Mouse (Mus musculus): ENCODE results near the gene Kifap3. TPM values are rescaled to one million over a fixed set of nuclear protein-coding genes. Genes with fewer than 3 reads are reported as not detected.
"Not testable (repeated sequence)": the region's sequence is repeated elsewhere in the genome, so short reads cannot be mapped to it uniquely, and the experiment has no call there.

Kifap3 gene
- polyA plus RNA-seq, 1 experiment from 2014 or later = 14.7 TPM

GRCm38 (mm10) chr1:163829482-163829881, 50.1 kb downstream of the Kifap3 start:
- Histone ChIP-seq H3K4me2 (no peak overlapping the region), H3K27ac (ENCODE audit: low read depth, low read length) (no peak overlapping the region), H3K9ac (ENCODE audit: low read depth, low read length) (no peak overlapping the region), H3K4me1 (replicated peaks; ENCODE audit: control insufficient read depth, insufficient read depth, low read length) (no peaks in the 10 kb centered on the region), H3K36me3 (ENCODE audit: control insufficient read depth, insufficient read depth, low read length) (no peaks in the 10 kb centered on the region), H3K4me3 (ENCODE audit: low read depth, low read length) (no peak overlapping the region), H3K27me3 (replicated peaks; ENCODE audit: control insufficient read depth, insufficient read depth, low read length) (no peaks in the 10 kb centered on the region), H3K9me3 (ENCODE audit: control insufficient read depth, low read length) (no peaks in the 10 kb centered on the region)
- no peak for DNase-seq (ENCODE audit: low spot score)
- no peak for ATAC-seq (replicated peaks; ENCODE audit: low FRiP score)

GRCm38 (mm10) chr1:163834066-163834465, 54.7 kb downstream of the Kifap3 start:
- Histone ChIP-seq H3K4me1 (replicated peaks; ENCODE audit: control insufficient read depth, insufficient read depth, low read length) (peaks cover 4% of the 10 kb centered on the region; the same call in 1 of the 2 replicates), H3K9me3 (ENCODE audit: control insufficient read depth, low read length) (no peaks in the 10 kb centered on the region), H3K27ac (ENCODE audit: low read depth, low read length) (no peak overlapping the region), H3K36me3 (ENCODE audit: control insufficient read depth, insufficient read depth, low read length) (no peaks in the 10 kb centered on the region), H3K9ac (ENCODE audit: low read depth, low read length) (no peak overlapping the region), H3K4me3 (ENCODE audit: low read depth, low read length) (no peak overlapping the region), H3K27me3 (replicated peaks; ENCODE audit: control insufficient read depth, insufficient read depth, low read length) (no peaks in the 10 kb centered on the region), H3K4me2 (no peak overlapping the region)
- 51% methylated on average over 1 of the region's 1 CpGs for WGBS
- no peak for DNase-seq (ENCODE audit: low spot score)
- no peak for ATAC-seq (replicated peaks; ENCODE audit: low FRiP score)

- Histone ChIP-seq H3K4me3 (ENCODE audit: low read depth, low read length) (no peak overlapping the region), H3K27me3 (replicated peaks; ENCODE audit: control insufficient read depth, insufficient read depth, low read length) (no peaks in the 10 kb centered on the region), H3K27ac (ENCODE audit: low read depth, low read length) (no peak overlapping the region), H3K4me2 (no peak overlapping the region), H3K36me3 (ENCODE audit: control insufficient read depth, insufficient read depth, low read length) (no peaks in the 10 kb centered on the region), H3K4me1 (replicated peaks; ENCODE audit: control insufficient read depth, insufficient read depth, low read length) (peaks cover 4% of the 10 kb centered on the region; the same call in 1 of the 2 replicates), H3K9me3 (ENCODE audit: control insufficient read depth, low read length) (no peaks in the 10 kb centered on the region), H3K9ac (ENCODE audit: low read depth, low read length) (no peak overlapping the region)
- DNase-seq (ENCODE audit: low spot score) = no peak
- 50% methylated on average over 2 of the region's 2 CpGs for WGBS
- peak; percentile 75 for ATAC-seq (replicated peaks; ENCODE audit: low FRiP score)
These were observed 55.7 kb downstream of the Kifap3 start for GRCm38 (mm10) chr1:163835062-163835461.

- not testable (repeated sequence) for H3K4me2 ChIP-seq; H3K27me3 ChIP-seq (replicated peaks; ENCODE audit: control insufficient read depth, insufficient read depth, low read length); ATAC-seq (replicated peaks; ENCODE audit: low FRiP score); H3K27ac ChIP-seq (ENCODE audit: low read depth, low read length); H3K36me3 ChIP-seq (ENCODE audit: control insufficient read depth, insufficient read depth, low read length); H3K4me3 ChIP-seq (ENCODE audit: low read depth, low read length); DNase-seq (ENCODE audit: low spot score); H3K4me1 ChIP-seq (replicated peaks; ENCODE audit: control insufficient read depth, insufficient read depth, low read length); H3K9ac ChIP-seq (ENCODE audit: low read depth, low read length); H3K9me3 ChIP-seq (ENCODE audit: control insufficient read depth, low read length)
- 88% methylated on average over 3 of the region's 3 CpGs for WGBS
These were observed 59.1 kb downstream of the Kifap3 start for GRCm38 (mm10) chr1:163838482-163838881.

- no peak for DNase-seq (ENCODE audit: low spot score)
- Histone ChIP-seq H3K4me1 (replicated peaks; ENCODE audit: control insufficient read depth, insufficient read depth, low read length) (no peaks in the 10 kb centered on the region), H3K27me3 (replicated peaks; ENCODE audit: control insufficient read depth, insufficient read depth, low read length) (no peaks in the 10 kb centered on the region), H3K4me3 (ENCODE audit: low read depth, low read length) (no peak overlapping the region), H3K4me2 (no peak overlapping the region), H3K36me3 (ENCODE audit: control insufficient read depth, insufficient read depth, low read length) (no peaks in the 10 kb centered on the region; the same call in 1 of the 2 replicates), H3K9ac (ENCODE audit: low read depth, low read length) (no peak overlapping the region), H3K9me3 (ENCODE audit: control insufficient read depth, low read length) (no peaks in the 10 kb centered on the region), H3K27ac (ENCODE audit: low read depth, low read length) (no peak overlapping the region)
- 83% methylated on average over 8 of the region's 8 CpGs for WGBS
- ATAC-seq (replicated peaks; ENCODE audit: low FRiP score) = no peak
These were observed 61.2 kb downstream of the Kifap3 start for GRCm38 (mm10) chr1:163840555-163840954.

- no peak overlapping the region for H3K4me2 ChIP-seq
- H3K36me3 ChIP-seq (ENCODE audit: control insufficient read depth, insufficient read depth, low read length) = no peaks in the 10 kb centered on the region; the same call in 1 of the 2 replicates
- ATAC-seq (replicated peaks; ENCODE audit: low FRiP score) = 0 out of 2 replicates have a peak, but pooled peaks have one; percentile 36
- H3K9me3 ChIP-seq (ENCODE audit: control insufficient read depth, low read length) = no peaks in the 10 kb centered on the region
- no peak overlapping the region for H3K9ac ChIP-seq (ENCODE audit: low read depth, low read length)
- 70% methylated on average over 2 of the region's 2 CpGs for WGBS
- H3K4me3 ChIP-seq (ENCODE audit: low read depth, low read length) = no peak overlapping the region
- H3K4me1 ChIP-seq (replicated peaks; ENCODE audit: control insufficient read depth, insufficient read depth, low read length) = no peaks in the 10 kb centered on the region
- no peaks in the 10 kb centered on the region for H3K27me3 ChIP-seq (replicated peaks; ENCODE audit: control insufficient read depth, insufficient read depth, low read length)
- DNase-seq (ENCODE audit: low spot score) = no peak
- H3K27ac ChIP-seq (ENCODE audit: low read depth, low read length) = no peak overlapping the region
These were observed 62.9 kb downstream of the Kifap3 start for GRCm38 (mm10) chr1:163842238-163842637.

GRCm38 (mm10) chr1:163843899-163844298, 64.5 kb downstream of the Kifap3 start:
- no peaks in the 10 kb centered on the region for H3K4me1 ChIP-seq (replicated peaks; ENCODE audit: control insufficient read depth, insufficient read depth, low read length)
- H3K27ac ChIP-seq (ENCODE audit: low read depth, low read length) = no peak overlapping the region
- no peak overlapping the region for H3K9ac ChIP-seq (ENCODE audit: low read depth, low read length)
- H3K4me3 ChIP-seq (ENCODE audit: low read depth, low read length) = no peak overlapping the region
- ATAC-seq (replicated peaks; ENCODE audit: low FRiP score) (no peak), DNase-seq (ENCODE audit: low spot score) (no peak)
- no peaks in the 10 kb centered on the region for H3K27me3 ChIP-seq (replicated peaks; ENCODE audit: control insufficient read depth, insufficient read depth, low read length)
- H3K9me3 ChIP-seq (ENCODE audit: control insufficient read depth, low read length) = no peaks in the 10 kb centered on the region
- H3K4me2 ChIP-seq = no peak overlapping the region
- no peaks in the 10 kb centered on the region; the same call in 1 of the 2 replicates for H3K36me3 ChIP-seq (ENCODE audit: control insufficient read depth, insufficient read depth, low read length)

GRCm38 (mm10) chr1:163852884-163853560, 73.6 kb downstream of the Kifap3 start:
- Histone ChIP-seq H3K36me3 (ENCODE audit: control insufficient read depth, insufficient read depth, low read length) (no peaks in the 10 kb centered on the region), H3K27me3 (replicated peaks; ENCODE audit: control insufficient read depth, insufficient read depth, low read length) (no peaks in the 10 kb centered on the region), H3K9ac (ENCODE audit: low read depth, low read length) (no peak overlapping the region), H3K27ac (ENCODE audit: low read depth, low read length) (no peak overlapping the region), H3K4me2 (no peak overlapping the region), H3K4me1 (replicated peaks; ENCODE audit: control insufficient read depth, insufficient read depth, low read length) (no peaks in the 10 kb centered on the region), H3K4me3 (ENCODE audit: low read depth, low read length) (no peak overlapping the region), H3K9me3 (ENCODE audit: control insufficient read depth, low read length) (no peaks in the 10 kb centered on the region)
- no peak for DNase-seq (ENCODE audit: low spot score)
- no peak for ATAC-seq (replicated peaks; ENCODE audit: low FRiP score)
- 52% methylated on average over 5 of the region's 5 CpGs for WGBS

GRCm38 (mm10) chr1:163858420-163858819, 79.0 kb downstream of the Kifap3 start:
- no peaks in the 10 kb centered on the region for H3K27me3 ChIP-seq (replicated peaks; ENCODE audit: control insufficient read depth, insufficient read depth, low read length)
- 88% methylated on average over 2 of the region's 2 CpGs for WGBS
- H3K27ac ChIP-seq (ENCODE audit: low read depth, low read length) = no peak overlapping the region
- H3K4me1 ChIP-seq (replicated peaks; ENCODE audit: control insufficient read depth, insufficient read depth, low read length) = no peaks in the 10 kb centered on the region
- H3K9ac ChIP-seq (ENCODE audit: low read depth, low read length) = no peak overlapping the region
- DNase-seq (ENCODE audit: low spot score) = no peak
- H3K4me2 ChIP-seq = no peak overlapping the region
- H3K9me3 ChIP-seq (ENCODE audit: control insufficient read depth, low read length) = no peaks in the 10 kb centered on the region
- H3K36me3 ChIP-seq (ENCODE audit: control insufficient read depth, insufficient read depth, low read length) = no peaks in the 10 kb centered on the region
- H3K4me3 ChIP-seq (ENCODE audit: low read depth, low read length) = no peak overlapping the region
- no peak for ATAC-seq (replicated peaks; ENCODE audit: low FRiP score)
